Mouse (Mus musculus) neural tube, embryonic 15.5 days (tissue): ENCODE measurements around the gene Tm9sf2. TPM values are rescaled to one million over a fixed set of nuclear protein-coding genes. Genes with fewer than 3 reads are reported as not detected.
"Not testable (repeated sequence)": the region's sequence is repeated elsewhere in the genome, so short reads cannot be mapped to it uniquely, and the experiment has no call there.

Experiments
- ATAC-seq: fragments of 200-750 bp; cut with Nextera tagmentation; 2 replicates; pipeline ENCODE4 v1.8.0; 2017; ENCODE audit warnings: mild to moderate bottlenecking, moderate TSS enrichment, moderate library complexity; ENCODE audit not compliant: low FRiP score
- H3K27ac ChIP-seq: fragments of 300-500 bp; sonication (generic); replicated peaks from 2 replicates; pipeline ENCODE4 v1.5.1; 2015; ENCODE audit warnings: mild to moderate bottlenecking, inconsistent platforms
- H3K27me3 ChIP-seq: fragments of 300-500 bp; sonication (generic); replicated peaks from 2 replicates; pipeline ENCODE4 v1.6.1; 2015; ENCODE audit warnings: inconsistent platforms
- H3K36me3 ChIP-seq: fragments of 300-500 bp; sonication (generic); 2 replicates; pipeline ENCODE4 v1.6.1; 2015; ENCODE audit warnings: inconsistent platforms
- H3K4me1 ChIP-seq: fragments of 300-500 bp; sonication (generic); 2 replicates; pipeline ENCODE4 v1.6.1; 2015; ENCODE audit warnings: inconsistent platforms
- H3K4me2 ChIP-seq: fragments of 300-500 bp; sonication (generic); 2 replicates; pipeline ENCODE4 v1.6.1; 2015; ENCODE audit warnings: inconsistent platforms, mild to moderate bottlenecking, moderate library complexity
- H3K4me3 ChIP-seq: fragments of 300-500 bp; sonication (generic); replicated peaks from 2 replicates; pipeline ENCODE4 v1.5.1; 2015; ENCODE audit warnings: mild to moderate bottlenecking, inconsistent platforms
- H3K9ac ChIP-seq: fragments of 300-500 bp; sonication (generic); replicated peaks from 2 replicates; pipeline ENCODE4 v1.6.1; 2015; ENCODE audit warnings: mild to moderate bottlenecking, inconsistent platforms
- H3K9me3 ChIP-seq: fragments of 300-500 bp; sonication (generic); replicated peaks from 2 replicates; pipeline ENCODE4 v1.6.1; 2016; ENCODE audit warnings: inconsistent platforms
- WGBS: fragments of 180-500 bp; shearing (Covaris S2); methylation state at CpG from one replicate; pipeline ENCODE4 v1.1.7; 2015; ENCODE audit warnings: mixed read lengths; 5-methylcytosine and 5-hydroxymethylcytosine counted together
- polyA plus RNA-seq: library from polyadenylated mRNA; unstranded; fragments of >200 nt; fragmentation: Nextera tagmentation; extraction: Ambion mirVana; gene quantifications from 2 replicates; pipeline ENCODE4 v1.2.1, GENCODE M21; 2015

The Tm9sf2 gene
- polyA plus RNA-seq, 1 experiment from 2014 or later, result 110 TPM

- no peak for ATAC-seq
- Histone ChIP-seq H3K4me2 (no peak overlapping the region), H3K9me3 (no peaks in the 10 kb centered on the region), H3K4me1 (no peaks in the 10 kb centered on the region), H3K36me3 (no peaks in the 10 kb centered on the region), H3K9ac (no peak overlapping the region), H3K4me3 (no peak overlapping the region), H3K27ac (no peak overlapping the region), H3K27me3 (no peaks in the 10 kb centered on the region)
- WGBS, result 79% methylated on average over 10 of the region's 10 CpGs
Observed at GRCm38 (mm10) chr14:122074360-122074759, 32.5 kb upstream of the Tm9sf2 start.

GRCm38 (mm10) chr14:122075485-122076200 is 31.2 kb upstream of the Tm9sf2 start:
- 88% methylated on average over 21 of the region's 21 CpGs for WGBS
- H3K27ac ChIP-seq, result no peak overlapping the region
- H3K36me3 ChIP-seq, result no peaks in the 10 kb centered on the region
- H3K27me3 ChIP-seq, result no peaks in the 10 kb centered on the region
- H3K9ac ChIP-seq, result no peak overlapping the region
- no peaks in the 10 kb centered on the region for H3K4me1 ChIP-seq
- no peak overlapping the region for H3K4me2 ChIP-seq
- no peak for ATAC-seq
- H3K4me3 ChIP-seq, result no peak overlapping the region
- no peaks in the 10 kb centered on the region for H3K9me3 ChIP-seq

GRCm38 (mm10) chr14:122077017-122077416 is 29.8 kb upstream of the Tm9sf2 start:
- 85% methylated on average over 3 of the region's 3 CpGs for WGBS

DNA sequence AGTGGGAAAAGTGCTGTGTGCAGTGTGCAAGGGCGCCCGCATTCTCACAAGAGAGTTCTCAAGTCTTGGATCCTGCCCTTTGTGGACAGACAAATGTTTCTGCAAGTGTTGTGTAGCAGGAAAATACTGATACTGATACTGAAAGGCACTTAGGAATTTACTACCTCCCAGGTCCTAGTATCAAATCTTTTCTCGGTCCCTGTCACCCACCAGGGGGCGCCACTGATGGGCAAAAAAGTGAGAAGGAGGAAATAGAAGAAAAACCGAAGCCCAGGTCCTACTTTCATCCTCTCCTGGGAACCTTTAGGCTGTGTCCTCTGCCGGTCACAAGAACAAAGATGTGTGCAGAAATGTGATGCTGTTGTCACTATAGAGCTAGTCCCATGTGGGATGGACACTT is 27.4 kb upstream of the Tm9sf2 start:
- 49% methylated on average over 6 of the region's 6 CpGs for WGBS
- Histone ChIP-seq H3K9me3 (no peaks in the 10 kb centered on the region), H3K27ac (no peak overlapping the region), H3K4me1 (no peaks in the 10 kb centered on the region), H3K9ac (no peak overlapping the region), H3K27me3 (no peaks in the 10 kb centered on the region), H3K4me3 (no peak overlapping the region), H3K4me2 (no peak overlapping the region), H3K36me3 (no peaks in the 10 kb centered on the region)
- ATAC-seq, result no peak

More at GRCm38 (mm10) chr14:122077017-122077416, 29.8 kb upstream of the Tm9sf2 start:
- Histone ChIP-seq H3K4me3 (no peak overlapping the region), H3K4me1 (no peaks in the 10 kb centered on the region), H3K9me3 (no peaks in the 10 kb centered on the region), H3K4me2 (no peak overlapping the region), H3K36me3 (no peaks in the 10 kb centered on the region), H3K9ac (no peak overlapping the region), H3K27me3 (no peaks in the 10 kb centered on the region), H3K27ac (no peak overlapping the region)
- ATAC-seq, result no peak

DNA sequence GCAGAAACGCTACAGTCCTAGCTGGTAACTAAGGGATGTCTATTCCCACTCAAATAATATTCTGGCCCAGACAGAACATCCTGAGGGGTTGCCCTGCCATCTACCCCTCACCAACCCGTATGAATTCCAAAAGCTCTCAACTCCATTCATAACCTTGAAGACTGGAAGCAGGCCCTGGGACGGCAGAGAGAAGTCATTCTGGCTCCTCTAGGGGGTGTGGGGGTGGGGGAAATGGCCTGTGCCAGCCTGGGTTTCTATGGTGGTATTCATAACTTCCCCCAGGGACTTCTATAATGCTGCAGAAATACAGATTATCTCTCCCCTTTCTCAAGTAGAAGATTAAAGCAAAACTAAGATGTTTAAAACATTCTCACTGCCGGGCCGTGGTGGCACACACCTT is 26.9 kb upstream of the Tm9sf2 start:
- Histone ChIP-seq H3K4me1 (no peaks in the 10 kb centered on the region), H3K27ac (no peak overlapping the region), H3K9ac (no peak overlapping the region), H3K4me3 (no peak overlapping the region), H3K27me3 (no peaks in the 10 kb centered on the region), H3K4me2 (no peak overlapping the region), H3K9me3 (no peaks in the 10 kb centered on the region), H3K36me3 (no peaks in the 10 kb centered on the region)
- ATAC-seq, result no peak
- WGBS, result 85% methylated on average over 5 of the region's 5 CpGs

DNA sequence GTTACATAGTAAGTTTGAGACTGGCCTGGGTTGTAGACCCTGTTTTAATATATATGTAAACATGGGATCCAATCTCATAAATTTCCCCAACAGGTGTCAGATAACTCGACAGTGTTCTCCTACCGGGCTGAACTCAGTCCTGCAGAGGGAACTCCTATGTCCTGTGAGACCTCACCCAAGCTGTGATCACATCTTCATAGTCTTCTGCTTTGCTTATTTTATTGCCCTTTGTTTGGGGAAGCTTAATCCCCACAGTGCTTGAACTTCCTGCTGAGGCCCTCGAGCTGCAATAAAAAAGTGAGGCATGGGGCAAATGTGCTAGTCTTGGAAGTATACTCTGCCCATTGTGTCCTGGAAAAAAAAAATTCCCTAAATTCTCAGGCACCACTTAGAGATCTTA is 25.5 kb upstream of the Tm9sf2 start:
- no peaks in the 10 kb centered on the region for H3K27me3 ChIP-seq
- H3K9ac ChIP-seq, result no peak overlapping the region
- no peaks in the 10 kb centered on the region for H3K4me1 ChIP-seq
- no peaks in the 10 kb centered on the region for H3K36me3 ChIP-seq
- WGBS, result 51% methylated on average over 3 of the region's 3 CpGs
- H3K4me2 ChIP-seq, result no peak overlapping the region
- no peaks in the 10 kb centered on the region for H3K9me3 ChIP-seq
- no peak overlapping the region for H3K4me3 ChIP-seq
- ATAC-seq, result no peak
- H3K27ac ChIP-seq, result no peak overlapping the region

DNA sequence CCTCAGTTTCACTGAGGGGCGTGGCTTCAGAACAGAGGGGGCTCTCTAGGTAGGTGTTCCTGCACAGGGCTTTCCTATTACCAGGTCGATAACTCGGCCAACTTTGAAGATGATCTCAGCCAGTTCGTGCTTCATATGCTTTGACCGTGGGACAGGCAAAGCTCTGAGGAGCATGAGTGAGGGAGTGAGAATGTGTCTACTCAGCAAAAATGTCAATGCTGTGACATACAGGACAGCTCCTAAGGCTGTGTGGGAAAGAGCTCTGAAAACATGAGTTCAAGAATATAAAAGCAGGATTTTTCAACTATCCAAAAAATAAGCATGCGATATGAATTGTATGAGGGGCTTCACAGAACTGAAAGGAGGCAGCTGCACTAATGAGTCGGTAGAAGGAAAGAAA is 23.3 kb upstream of the Tm9sf2 start:
- H3K4me1 ChIP-seq, result no peaks in the 10 kb centered on the region
- no peak overlapping the region for H3K4me2 ChIP-seq
- H3K9me3 ChIP-seq, result no peaks in the 10 kb centered on the region
- no peaks in the 10 kb centered on the region for H3K36me3 ChIP-seq
- no peaks in the 10 kb centered on the region for H3K27me3 ChIP-seq
- ATAC-seq, result no peak
- H3K4me3 ChIP-seq, result no peak overlapping the region
- no peak overlapping the region for H3K9ac ChIP-seq
- no peak overlapping the region for H3K27ac ChIP-seq
- 89% methylated on average over 7 of the region's 7 CpGs for whole genome bisulfite sequencing

- no peaks in the 10 kb centered on the region for H3K36me3 ChIP-seq
- no peak overlapping the region for H3K4me3 ChIP-seq
- H3K4me2 ChIP-seq, result no peak overlapping the region
- no peaks in the 10 kb centered on the region for H3K27me3 ChIP-seq
- 88% methylated on average over 5 of the region's 5 CpGs for WGBS
- no peaks in the 10 kb centered on the region for H3K4me1 ChIP-seq
- no peak overlapping the region for H3K9ac ChIP-seq
- no peak overlapping the region for H3K27ac ChIP-seq
- H3K9me3 ChIP-seq, result no peaks in the 10 kb centered on the region
- ATAC-seq, result no peak
Observed at GRCm38 (mm10) chr14:122087956-122088355, 18.9 kb upstream of the Tm9sf2 start.

- H3K4me3 ChIP-seq, result no peak overlapping the region
- WGBS, result 81% methylated on average over 4 of the region's 4 CpGs
- H3K9ac ChIP-seq, result no peak overlapping the region
- no peaks in the 10 kb centered on the region for H3K36me3 ChIP-seq
- ATAC-seq, result no peak
- H3K4me2 ChIP-seq, result no peak overlapping the region
- H3K27me3 ChIP-seq, result no peaks in the 10 kb centered on the region
- H3K27ac ChIP-seq, result no peak overlapping the region
- H3K9me3 ChIP-seq, result no peaks in the 10 kb centered on the region
- no peaks in the 10 kb centered on the region for H3K4me1 ChIP-seq
Observed at GRCm38 (mm10) chr14:122092363-122092762, 14.5 kb upstream of the Tm9sf2 start.

GRCm38 (mm10) chr14:122096331-122096730 is 10.5 kb upstream of the Tm9sf2 start:
- Histone ChIP-seq H3K4me3 (no peak overlapping the region), H3K9me3 (no peaks in the 10 kb centered on the region), H3K4me1 (no peaks in the 10 kb centered on the region), H3K27me3 (no peaks in the 10 kb centered on the region), H3K9ac (no peak overlapping the region), H3K27ac (no peak overlapping the region), H3K36me3 (no peaks in the 10 kb centered on the region), H3K4me2 (no peak overlapping the region)
- no peak for ATAC-seq
- WGBS, result 97% methylated on average over 11 of the region's 11 CpGs

DNA sequence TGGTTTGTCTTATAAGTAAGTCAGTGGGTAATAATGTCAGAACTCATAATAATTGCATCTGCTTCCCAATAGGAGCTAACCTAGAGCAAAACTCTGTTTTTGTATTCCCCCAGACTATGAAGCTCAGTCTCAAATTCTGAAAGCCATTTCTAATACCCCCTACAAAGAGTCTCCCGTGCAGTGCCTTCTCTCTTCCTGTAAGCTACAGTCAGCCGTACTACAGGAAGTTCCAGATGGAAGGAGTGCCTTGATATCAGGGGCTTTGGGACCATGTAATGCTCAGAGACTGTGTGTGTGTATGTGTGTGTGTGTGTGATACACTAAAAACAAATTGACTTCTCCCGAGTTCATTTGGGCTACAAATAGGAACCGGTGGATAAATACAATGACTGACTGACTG is 7.3 kb upstream of the Tm9sf2 start:
- Histone ChIP-seq H3K9ac (no peak overlapping the region), H3K4me2 (no peak overlapping the region), H3K27me3 (no peaks in the 10 kb centered on the region), H3K36me3 (no peaks in the 10 kb centered on the region), H3K4me3 (no peak overlapping the region), H3K9me3 (no peaks in the 10 kb centered on the region), H3K4me1 (peaks cover 3% of the 10 kb centered on the region; the same call in 1 of the 2 replicates), H3K27ac (no peak overlapping the region)
- 83% methylated on average over 4 of the region's 4 CpGs for WGBS
- no peak for ATAC-seq

DNA sequence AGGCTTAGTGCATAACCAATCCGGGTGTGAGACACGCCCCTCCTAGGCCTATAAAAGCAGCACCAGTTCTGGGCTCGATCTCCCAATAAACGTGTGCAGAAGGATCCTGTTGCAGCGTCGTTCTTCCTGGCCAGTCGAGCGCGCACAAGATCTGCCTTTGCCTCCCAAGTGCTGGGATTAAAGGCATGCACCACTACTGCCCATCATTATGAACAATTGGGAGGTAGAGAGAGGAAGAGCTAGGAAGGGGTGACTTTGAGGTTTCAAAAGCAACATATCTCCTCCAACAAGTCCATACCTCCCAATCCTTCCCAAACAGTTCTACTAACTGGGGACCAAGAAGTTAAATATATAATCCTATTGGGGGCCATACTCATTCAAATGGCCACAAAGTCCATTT is 4.9 kb upstream of the Tm9sf2 start:
- H3K4me2 ChIP-seq, H3K27ac ChIP-seq, ATAC-seq, H3K27me3 ChIP-seq, H3K4me3 ChIP-seq, H3K9me3 ChIP-seq, H3K9ac ChIP-seq, H3K36me3 ChIP-seq: not testable (repeated sequence)
- 88% methylated on average over 9 of the region's 9 CpGs for WGBS
- H3K4me1 ChIP-seq, result peaks cover 17% of the 10 kb centered on the region
